Mouse (Mus musculus) cerebellum, adult 2 months (tissue): ENCODE data around the gene AU041133. TPM values are rescaled to one million over a fixed set of nuclear protein-coding genes. Genes with fewer than 3 reads are reported as not detected.
A peak's percentile ranks its signal among the peaks of the same experiment; 100 is the strongest.

Experiments used
- DNase-seq, 2 experiments: peaks; one replicate each; pipeline ENCODE4 v3.0.0; 2021
- H3K27ac ChIP-seq: fragments of 200-500 bp; 2 replicates; pipeline ENCODE4 v1.5.1; 2012; ENCODE audit warnings: low read length, control low read depth, inconsistent platforms; ENCODE audit not compliant: insufficient read depth
- H3K27me3 ChIP-seq: fragments of 200-500 bp; 2 replicates; pipeline ENCODE4 v1.6.1; 2012; ENCODE audit warnings: inconsistent platforms, mild to moderate bottlenecking, low read length, moderate library complexity; ENCODE audit not compliant: control insufficient read depth, insufficient read depth
- H3K4me1 ChIP-seq: fragments of 200-500 bp; 2 replicates; pipeline ENCODE4 v1.6.1; 2011; ENCODE audit warnings: low read length; ENCODE audit not compliant: control insufficient read depth, insufficient read depth
- H3K4me3 ChIP-seq: fragments of 200-500 bp; replicated peaks from 2 replicates; pipeline ENCODE3; 2011; ENCODE audit warnings: mild to moderate bottlenecking, low read depth, low read length, control low read depth; ENCODE audit not compliant: insufficient read depth
- CTCF ChIP-seq: fragments of 200-500 bp; IDR thresholded peaks from 2 replicates; pipeline ENCODE4 v1.5.1; 2011; ENCODE audit warnings: low read depth, mild to moderate bottlenecking, control low read depth, low read length, moderate library complexity, borderline replicate concordance; ENCODE audit not compliant: insufficient read depth
- POLR2A ChIP-seq: fragments of 200-500 bp; IDR thresholded peaks from 2 replicates; pipeline ENCODE4 v1.6.1; 2011; ENCODE audit warnings: low read length, control low read depth, borderline replicate concordance; ENCODE audit not compliant: insufficient read depth
- WGBS: fragments of 180-500 bp; shearing (Covaris S2); methylation state at CpG from one replicate; pipeline ENCODE4 v1.1.7; 2018; 5-methylcytosine and 5-hydroxymethylcytosine counted together
- polyA plus RNA-seq: library from polyadenylated mRNA; depleted of rRNA; stranded (reverse); fragments of >200 nt; gene quantifications from 2 replicates; pipeline ENCODE4 v1.2.3, GENCODE M21; 2012; rRNA removed

Gene AU041133
- polyA plus RNA-seq, 1 experiment = 3.2 TPM

GRCm38 (mm10) chr10:82170808-82171207 lies 43.0 kb downstream of the AU041133 start:
- no peak overlapping the region for H3K4me3 ChIP-seq
- no peak overlapping the region for H3K27ac ChIP-seq
- peak in 1 of 2 experiments; percentile 8 for DNase-seq
- 34% methylated on average over 2 of the region's 2 CpGs for WGBS
- TF ChIP-seq POLR2A = no peak
- no peak for TF ChIP-seq CTCF
- H3K27me3 ChIP-seq = no peaks in the 10 kb centered on the region
- H3K4me1 ChIP-seq = no peaks in the 10 kb centered on the region

- Histone ChIP-seq H3K4me3 (peak overlapping the region; percentile 71), H3K27me3 (no peaks in the 10 kb centered on the region), H3K4me1 (no peaks in the 10 kb centered on the region), H3K27ac (peak overlapping the region; percentile 94)
- WGBS = 5% methylated on average over 47 of the region's 47 CpGs
- TF ChIP-seq POLR2A (peak; percentile 89; the same call in 1 of the 2 replicates), CTCF (no peak)
- DNase-seq = peak; percentile 90 to 92
Observed at GRCm38 (mm10) chr10:82178257-82179064, 50.6 kb downstream of the AU041133 start.

Other genes with a start within 250 kb of the AU041133 start
- 3.4 and 4.2 TPM in 2 replicates for gene Zfp781, start 197.5 kb upstream of the AU041133 start, polyA plus RNA-seq
- 6.0 and 6.4 TPM in 2 replicates for gene Zfp873, start 79.9 kb upstream of the AU041133 start, polyA plus RNA-seq
- 2.5 and 2.9 TPM in 2 replicates for gene BC024063, start 44.7 kb upstream of the AU041133 start, polyA plus RNA-seq
- 20.9 and 23.2 TPM in 2 replicates for gene Zfp938, start 113.3 kb downstream of the AU041133 start, polyA plus RNA-seq
- not detected in 2 replicates for gene 4932415D10Rik, start 188.6 kb downstream of the AU041133 start, polyA plus RNA-seq
- gene Gm4924, start 226.2 kb downstream of the AU041133 start, polyA plus RNA-seq = 5.4 and 7.4 TPM in 2 replicates